Mouse (Mus musculus) thymus, adult 2 months (tissue): ENCODE data around the gene Rex1bd. TPM values are rescaled to one million over a fixed set of nuclear protein-coding genes. Genes with fewer than 3 reads are reported as not detected.

ENCODE experiments used
- DNase-seq: peaks from one replicate; pipeline ENCODE4 v3.0.0; 2021
- H3K27ac ChIP-seq: fragments of 200-500 bp; 2 replicates; pipeline ENCODE4 v1.5.1; 2012; ENCODE audit warnings: low read length, control low read depth; ENCODE audit not compliant: control insufficient read depth, insufficient read depth
- H3K27me3 ChIP-seq: fragments of 200-500 bp; 2 replicates; pipeline ENCODE4 v1.6.1; 2012; ENCODE audit warnings: mild to moderate bottlenecking, low read length, moderate library complexity, mixed read lengths; ENCODE audit not compliant: control insufficient read depth, insufficient read depth
- H3K36me3 ChIP-seq: fragments of 200-500 bp; 2 replicates; pipeline ENCODE4 v1.6.1; 2012; ENCODE audit warnings: mild to moderate bottlenecking, low read length, moderate library complexity; ENCODE audit not compliant: control insufficient read depth, insufficient read depth
- H3K4me1 ChIP-seq: fragments of 200-500 bp; replicated peaks from 2 replicates; pipeline ENCODE4 v1.6.1; 2012; ENCODE audit warnings: low read length; ENCODE audit not compliant: control insufficient read depth, insufficient read depth
- H3K4me3 ChIP-seq: fragments of 200-500 bp; 2 replicates; pipeline ENCODE4 v1.5.1; 2012; ENCODE audit warnings: mild to moderate bottlenecking, low read length, control low read depth, moderate library complexity; ENCODE audit not compliant: control insufficient read depth, insufficient read depth
- CTCF ChIP-seq: fragments of 200-500 bp; IDR thresholded peaks from 2 replicates; pipeline ENCODE4 v1.5.1; 2012; ENCODE audit warnings: mild to moderate bottlenecking, control low read depth, low read length, moderate library complexity, borderline replicate concordance; ENCODE audit not compliant: control insufficient read depth, poor library complexity, insufficient read depth; ENCODE audit errors: extremely low read depth
- POLR2A ChIP-seq: fragments of 200-500 bp; IDR thresholded peaks from 2 replicates; pipeline ENCODE4 v1.6.1; 2012; ENCODE audit warnings: mild to moderate bottlenecking, low read length, control low read depth, moderate library complexity; ENCODE audit not compliant: control insufficient read depth, poor library complexity, insufficient read depth; ENCODE audit errors: extremely low read depth
- WGBS: fragments of 180-500 bp; shearing (Covaris S2); methylation state at CpG from one replicate; pipeline ENCODE4 v1.1.7; 2018; 5-methylcytosine and 5-hydroxymethylcytosine counted together
- polyA plus RNA-seq: library from polyadenylated mRNA; depleted of rRNA; stranded (reverse); fragments of >200 nt; gene quantifications from 2 replicates; pipeline ENCODE4 v1.2.3, GENCODE M21; 2012

Gene Rex1bd
- polyA plus RNA-seq, 1 experiment, result 227 TPM

- H3K27ac ChIP-seq, result no peak overlapping the region
- no peak overlapping the region for H3K4me3 ChIP-seq
- 29% methylated on average over 46 of the region's 46 CpGs for WGBS
- H3K27me3 ChIP-seq, result no peaks in the 10 kb centered on the region
- DNase-seq, result peak; percentile 63
- H3K4me1 ChIP-seq, result peaks cover 24% of the 10 kb centered on the region
- peaks cover 6% of the 10 kb centered on the region; the same call in 1 of the 2 replicates for H3K36me3 ChIP-seq
- TF ChIP-seq CTCF, result peak; percentile 99
- no peak for TF ChIP-seq POLR2A
These were observed 3.3 kb downstream of the Rex1bd start for GRCm38 (mm10) chr8:70503062-70503750.

- no peak for DNase-seq
- H3K27me3 ChIP-seq, result no peaks in the 10 kb centered on the region
- TF ChIP-seq POLR2A (no peak), CTCF (no peak)
- no peak overlapping the region for H3K27ac ChIP-seq
- peaks cover 24% of the 10 kb centered on the region for H3K4me1 ChIP-seq
- H3K36me3 ChIP-seq, result peaks cover 2% of the 10 kb centered on the region; the same call in 1 of the 2 replicates
- no peak overlapping the region for H3K4me3 ChIP-seq
- 62% methylated on average over 12 of the region's 12 CpGs for WGBS
These were observed 4.0 kb downstream of the Rex1bd start for GRCm38 (mm10) chr8:70502540-70502939.

- Histone ChIP-seq H3K27me3 (no peaks in the 10 kb centered on the region), H3K4me1 (peaks cover 24% of the 10 kb centered on the region), H3K36me3 (no peaks in the 10 kb centered on the region), H3K27ac (no peak overlapping the region), H3K4me3 (no peak overlapping the region)
- DNase-seq, result peak; percentile 11
- 27% methylated on average over 23 of the region's 23 CpGs for WGBS
- TF ChIP-seq CTCF, result no peak
These were observed 4.6 kb downstream of the Rex1bd start for GRCm38 (mm10) chr8:70501820-70502529.

- Histone ChIP-seq H3K27ac (no peak overlapping the region), H3K36me3 (no peaks in the 10 kb centered on the region), H3K27me3 (no peaks in the 10 kb centered on the region; the same call in 1 of the 2 replicates), H3K4me3 (no peak overlapping the region), H3K4me1 (peaks cover 16% of the 10 kb centered on the region)
- WGBS, result 16% methylated on average over 39 of the region's 39 CpGs
- no peak for TF ChIP-seq POLR2A
- no peak for TF ChIP-seq CTCF
- DNase-seq, result peak; percentile 39
These were observed 5.9 kb downstream of the Rex1bd start for GRCm38 (mm10) chr8:70500386-70501301.

- no peak overlapping the region for H3K4me3 ChIP-seq
- TF ChIP-seq CTCF, result no peak
- TF ChIP-seq POLR2A, result no peak
- peaks cover 37% of the 10 kb centered on the region for H3K27me3 ChIP-seq
- 34% methylated on average over 12 of the region's 12 CpGs for WGBS
- no peaks in the 10 kb centered on the region for H3K36me3 ChIP-seq
- H3K4me1 ChIP-seq, result peaks cover 23% of the 10 kb centered on the region
- H3K27ac ChIP-seq, result no peak overlapping the region
- no peak for DNase-seq
These were observed 10.8 kb downstream of the Rex1bd start for GRCm38 (mm10) chr8:70495771-70496062.

- 20% methylated on average over 21 of the region's 21 CpGs for WGBS
- Histone ChIP-seq H3K27me3 (peaks cover 42% of the 10 kb centered on the region), H3K4me3 (no peak overlapping the region), H3K4me1 (peaks cover 21% of the 10 kb centered on the region), H3K36me3 (no peaks in the 10 kb centered on the region), H3K27ac (no peak overlapping the region)
- DNase-seq, result peak; percentile 1
- TF ChIP-seq POLR2A (no peak), CTCF (no peak)
These were observed 11.4 kb downstream of the Rex1bd start for GRCm38 (mm10) chr8:70495001-70495770.
